Mouse (Mus musculus) stomach, embryonic 14.5 days (tissue): ENCODE data around the gene Map1a. TPM values are rescaled to one million over a fixed set of nuclear protein-coding genes. Genes with fewer than 3 reads are reported as not detected.

ENCODE experiments used
- ATAC-seq: fragments of 200-750 bp; cut with Nextera tagmentation; 2 replicates; pipeline ENCODE4 v1.8.0; 2017; ENCODE audit warnings: low read depth, moderate TSS enrichment; ENCODE audit not compliant: insufficient number of reproducible peaks, insufficient read depth, low FRiP score
- H3K27ac ChIP-seq: fragments of 300-500 bp; sonication (generic); 2 replicates; pipeline ENCODE4 v1.5.1; 2014; ENCODE audit warnings: mild to moderate bottlenecking, low read length, moderate library complexity, mixed read lengths
- H3K27me3 ChIP-seq: fragments of 300-500 bp; sonication (generic); 2 replicates; pipeline ENCODE4 v1.6.1; 2014; ENCODE audit warnings: low read length, control low read depth, mixed read lengths; ENCODE audit not compliant: control insufficient read depth, insufficient read depth
- H3K36me3 ChIP-seq: fragments of 300-500 bp; sonication (generic); 2 replicates; pipeline ENCODE4 v1.6.1; 2014; ENCODE audit warnings: mild to moderate bottlenecking, control low read depth, low read length, moderate library complexity, mixed read lengths; ENCODE audit not compliant: control insufficient read depth, insufficient read depth
- H3K4me1 ChIP-seq: fragments of 300-500 bp; sonication (generic); 2 replicates; pipeline ENCODE4 v1.6.1; 2014; ENCODE audit warnings: low read length, control low read depth, mixed read lengths; ENCODE audit not compliant: control insufficient read depth, insufficient read depth
- H3K4me2 ChIP-seq: fragments of 300-500 bp; sonication (generic); replicated peaks from 2 replicates; pipeline ENCODE4 v1.6.1; 2014; ENCODE audit warnings: low read depth, low read length, control low read depth
- H3K4me3 ChIP-seq: fragments of 300-500 bp; sonication (generic); 2 replicates; pipeline ENCODE4 v1.5.1; 2014; ENCODE audit warnings: low read depth, low read length, control low read depth
- H3K9ac ChIP-seq: fragments of 300-500 bp; sonication (generic); replicated peaks from 2 replicates; pipeline ENCODE4 v1.6.1; 2014; ENCODE audit warnings: low read depth, mild to moderate bottlenecking, control low read depth, low read length, moderate library complexity, mixed read lengths
- H3K9me3 ChIP-seq: fragments of 300-500 bp; sonication (generic); 2 replicates; pipeline ENCODE4 v1.6.1; 2016; ENCODE audit warnings: low read depth, low read length, control low read depth; ENCODE audit not compliant: control insufficient read depth
- WGBS: fragments of 180-500 bp; shearing (Covaris S2); extraction: QIAGEN DNeasy Blood & Tissue Kit; methylation state at CpG from one replicate; pipeline ENCODE4 v1.1.7; 2014; 5-methylcytosine and 5-hydroxymethylcytosine counted together
- polyA plus RNA-seq: library from polyadenylated mRNA; unstranded; fragments of >200 nt; fragmentation: Nextera tagmentation; extraction: Ambion mirVana; gene quantifications from 2 replicates; pipeline ENCODE4 v1.2.1, GENCODE M21; 2014

Map1a gene
- polyA plus RNA-seq, 1 experiment from 2014 or later = 16.1 TPM

GRCm38 (mm10) chr2:121329492-121329891 is 40.1 kb downstream of the Map1a start:
- 90% methylated on average over 2 of the region's 2 CpGs for WGBS
- no peaks in the 10 kb centered on the region; the same call in 1 of the 2 replicates for H3K36me3 ChIP-seq
- no peak for ATAC-seq

GRCm38 (mm10) chr2:121339057-121339456 is 49.7 kb downstream of the Map1a start:
- Histone ChIP-seq H3K4me3 (no peak overlapping the region), H3K27me3 (no peaks in the 10 kb centered on the region), H3K9ac (no peak overlapping the region), H3K9me3 (no peaks in the 10 kb centered on the region), H3K4me1 (no peaks in the 10 kb centered on the region), H3K27ac (no peak overlapping the region), H3K36me3 (no peaks in the 10 kb centered on the region), H3K4me2 (no peak overlapping the region)
- no peak for ATAC-seq

More at GRCm38 (mm10) chr2:121329492-121329891, 40.1 kb downstream of the Map1a start:
- Histone ChIP-seq H3K4me3 (no peak overlapping the region), H3K4me1 (no peaks in the 10 kb centered on the region), H3K9me3 (no peaks in the 10 kb centered on the region), H3K9ac (no peak overlapping the region), H3K27ac (no peak overlapping the region), H3K27me3 (no peaks in the 10 kb centered on the region), H3K4me2 (no peak overlapping the region)

- no peaks in the 10 kb centered on the region for H3K9me3 ChIP-seq
- H3K4me2 ChIP-seq = no peak overlapping the region
- H3K4me1 ChIP-seq = peaks cover 5% of the 10 kb centered on the region; the same call in 1 of the 2 replicates
- H3K27ac ChIP-seq = no peak overlapping the region
- no peak overlapping the region for H3K4me3 ChIP-seq
- WGBS = 73% methylated on average over 8 of the region's 8 CpGs
- no peaks in the 10 kb centered on the region; the same call in 1 of the 2 replicates for H3K36me3 ChIP-seq
- no peak overlapping the region for H3K9ac ChIP-seq
- H3K27me3 ChIP-seq = no peaks in the 10 kb centered on the region
- ATAC-seq = no peak
Observed at GRCm38 (mm10) chr2:121353156-121353555, 63.8 kb downstream of the Map1a start.

GRCm38 (mm10) chr2:121354378-121354777 is 65.0 kb downstream of the Map1a start:
- peak overlapping the region; percentile 69 for H3K9ac ChIP-seq
- 2% methylated on average over 6 of the region's 6 CpGs for WGBS
- H3K36me3 ChIP-seq = no peaks in the 10 kb centered on the region; the same call in 1 of the 2 replicates
- H3K27ac ChIP-seq = peak overlapping the region; percentile 39; the same call in 1 of the 2 replicates
- peak overlapping the region; percentile 65 for H3K4me3 ChIP-seq
- peaks cover 5% of the 10 kb centered on the region; the same call in 1 of the 2 replicates for H3K4me1 ChIP-seq
- H3K9me3 ChIP-seq = no peaks in the 10 kb centered on the region
- H3K27me3 ChIP-seq = no peaks in the 10 kb centered on the region
- no peak for ATAC-seq
- H3K4me2 ChIP-seq = peak overlapping the region; percentile 85

- Histone ChIP-seq H3K4me3 (peak within 1 kb of the TSS; percentile 65), H3K27me3 (no peaks in the 10 kb centered on the region), H3K36me3 (no peaks in the 10 kb centered on the region), H3K9me3 (no peaks in the 10 kb centered on the region), H3K4me1 (peaks cover 5% of the 10 kb centered on the region; the same call in 1 of the 2 replicates), H3K27ac (peak within 1 kb of the TSS; percentile 39; the same call in 1 of the 2 replicates), H3K9ac (peak within 1 kb of the TSS; percentile 69), H3K4me2 (peak within 1 kb of the TSS; percentile 85)
- ATAC-seq = peak; percentile 94
- WGBS = under 1% methylated on average over 58 of the region's 58 CpGs
Observed at GRCm38 (mm10) chr2:121354820-121355592, 65.6 kb downstream of the Map1a start, which contains the start of gene Ppip5k1. Ppip5k1 (minus strand) TSS chr2:121355396.

GRCm38 (mm10) chr2:121357494-121357893 is 68.1 kb downstream of the Map1a start, which contains the start of gene Ckmt1:
Ckmt1 (plus strand) TSS chr2:121357714.
- Histone ChIP-seq H3K9me3 (no peaks in the 10 kb centered on the region), H3K27ac (no peak within 1 kb of the TSS), H3K4me2 (peak within 1 kb of the TSS; percentile 41), H3K36me3 (no peaks in the 10 kb centered on the region), H3K4me1 (peaks cover 5% of the 10 kb centered on the region; the same call in 1 of the 2 replicates), H3K9ac (no peak within 1 kb of the TSS), H3K4me3 (peak within 1 kb of the TSS; percentile 21), H3K27me3 (no peaks in the 10 kb centered on the region)
- ATAC-seq = no peak
- 62% methylated on average over 5 of the region's 5 CpGs for WGBS

- H3K4me1 ChIP-seq = peaks cover 5% of the 10 kb centered on the region; the same call in 1 of the 2 replicates
- WGBS = 0% methylated on average over 4 of the region's 4 CpGs
- no peaks in the 10 kb centered on the region for H3K36me3 ChIP-seq
- H3K27me3 ChIP-seq = no peaks in the 10 kb centered on the region
- no peak for ATAC-seq
- H3K9me3 ChIP-seq = no peaks in the 10 kb centered on the region
- H3K9ac ChIP-seq = no peak overlapping the region
- H3K4me3 ChIP-seq = peak overlapping the region; percentile 21; the same call in 1 of the 2 replicates
- H3K27ac ChIP-seq = no peak overlapping the region
- peak overlapping the region; percentile 41 for H3K4me2 ChIP-seq
Observed at GRCm38 (mm10) chr2:121357961-121358360, 68.6 kb downstream of the Map1a start.

GRCm38 (mm10) chr2:121358381-121358780 is 69.0 kb downstream of the Map1a start:
- peaks cover 5% of the 10 kb centered on the region; the same call in 1 of the 2 replicates for H3K4me1 ChIP-seq
- H3K4me2 ChIP-seq = peak overlapping the region; percentile 41
- H3K4me3 ChIP-seq = peak overlapping the region; percentile 21
- H3K9ac ChIP-seq = no peak overlapping the region
- no peaks in the 10 kb centered on the region for H3K27me3 ChIP-seq
- H3K36me3 ChIP-seq = no peaks in the 10 kb centered on the region
- 1% methylated on average over 16 of the region's 16 CpGs for WGBS
- no peak overlapping the region for H3K27ac ChIP-seq
- peak; percentile 70 for ATAC-seq
- H3K9me3 ChIP-seq = no peaks in the 10 kb centered on the region
